Mouse (Mus musculus): Measurements from ENCODE around the gene Apbb2. TPM values are rescaled to one million over a fixed set of nuclear protein-coding genes. Genes with fewer than 3 reads are reported as not detected.
"Not testable (repeated sequence)": the region's sequence is repeated elsewhere in the genome, so short reads cannot be mapped to it uniquely, and the experiment has no call there.

Gene Apbb2
- total RNA-seq, 2 experiments from 2014 or later: 54.5 to 58.6 TPM

GRCm38 (mm10) chr5:66259756-66260448 lies 358.7 kb downstream of the Apbb2 start, which contains the start of gene Nsun7:
Gene Nsun7, plus strand, starts transcription at chr5:66259897.
- peak; percentile 79 to 83 for DNase-seq (ENCODE audit: low spot score in 2 of 2)
- TF ChIP-seq CTCF (conservative IDR thresholded peaks at IDR 0.05): peak; percentile 26; the same call in 1 of the 2 replicates
- Histone ChIP-seq H3K27ac (peak within 1 kb of the TSS; percentile 97), H3K4me3 (peak within 1 kb of the TSS; percentile 89)

- peak overlapping the region; percentile 89 for H3K4me3 ChIP-seq
- not testable (repeated sequence) for DNase-seq (ENCODE audit: low spot score in 2 of 2)
- peak overlapping the region; percentile 97 for H3K27ac ChIP-seq
Observed at GRCm38 (mm10) chr5:66259431-66259755, 359.2 kb downstream of the Apbb2 start.

GRCm38 (mm10) chr5:66259000-66259399 lies 359.6 kb downstream of the Apbb2 start:
- H3K27ac ChIP-seq: no peak overlapping the region
- no peak for TF ChIP-seq CTCF (conservative IDR thresholded peaks at IDR 0.05)

GRCm38 (mm10) chr5:66255044-66255443 lies 363.5 kb downstream of the Apbb2 start:
- no peak overlapping the region for H3K27ac ChIP-seq
- no peak for DNase-seq (ENCODE audit: low spot score in 2 of 2)
- no peak for TF ChIP-seq CTCF (conservative IDR thresholded peaks at IDR 0.05)
- H3K4me3 ChIP-seq: no peak overlapping the region

More at GRCm38 (mm10) chr5:66259000-66259399, 359.6 kb downstream of the Apbb2 start:
- DNase-seq (ENCODE audit: low spot score in 2 of 2): no peak
- H3K4me3 ChIP-seq: no peak overlapping the region

- Histone ChIP-seq H3K27ac (no peak overlapping the region), H3K4me3 (no peak overlapping the region)
- no peak for DNase-seq (ENCODE audit: low spot score in 2 of 2)
- peak; percentile 71 for TF ChIP-seq CTCF (conservative IDR thresholded peaks at IDR 0.05)
Observed at GRCm38 (mm10) chr5:66253219-66253618, 365.4 kb downstream of the Apbb2 start.

Other genes starting within 250 kb of the Apbb2 start
- 100 to 1,000 TPM; 803 to 896 TPM for gene Uchl1, start 57.3 kb upstream of the Apbb2 start, total RNA-seq (2021)
- gene Limch1, start 127.0 kb upstream of the Apbb2 start, total RNA-seq (2021): 100 to 1,000 TPM; 127 to 140 TPM

Measured in layer of hippocampus, adult 2 months (tissue).